Mouse (Mus musculus): ENCODE results near the gene Pdilt. TPM values are rescaled to one million over a fixed set of nuclear protein-coding genes. Genes with fewer than 3 reads are reported as not detected.
"Not testable (repeated sequence)": the region's sequence is repeated elsewhere in the genome, so short reads cannot be mapped to it uniquely, and the experiment has no call there.

Pdilt gene
- total RNA-seq (2021): not detected

GRCm38 (mm10) chr7:119523389-119523788 lies at the start of gene Pdilt:
Gene Pdilt (minus strand): TSS chr7:119523489.
- no peak for DNase-seq

- not testable (repeated sequence) for DNase-seq
Observed at GRCm38 (mm10) chr7:119562476-119562875, 39.2 kb upstream of the Pdilt start.

DNA sequence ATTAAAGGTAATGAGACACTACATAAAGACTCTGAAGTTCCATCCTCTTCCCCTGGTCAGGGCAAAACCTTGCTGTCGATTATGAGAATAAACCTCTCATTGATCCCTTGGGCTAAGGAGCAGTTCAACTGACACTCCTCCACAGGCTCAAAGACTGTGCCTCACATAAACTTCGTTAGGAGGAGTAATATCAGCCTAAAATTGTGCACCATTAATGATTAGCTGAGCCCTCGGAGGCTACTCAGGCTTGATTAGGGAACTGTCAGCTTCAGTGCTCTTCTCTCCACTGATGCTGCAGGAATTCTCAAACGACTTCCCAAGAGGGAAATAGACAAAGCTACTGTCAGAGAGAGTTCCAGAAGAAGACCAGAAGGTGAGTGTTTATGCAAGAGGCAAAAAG lies 38.2 kb upstream of the Pdilt start:
- DNase-seq: no peak

DNA sequence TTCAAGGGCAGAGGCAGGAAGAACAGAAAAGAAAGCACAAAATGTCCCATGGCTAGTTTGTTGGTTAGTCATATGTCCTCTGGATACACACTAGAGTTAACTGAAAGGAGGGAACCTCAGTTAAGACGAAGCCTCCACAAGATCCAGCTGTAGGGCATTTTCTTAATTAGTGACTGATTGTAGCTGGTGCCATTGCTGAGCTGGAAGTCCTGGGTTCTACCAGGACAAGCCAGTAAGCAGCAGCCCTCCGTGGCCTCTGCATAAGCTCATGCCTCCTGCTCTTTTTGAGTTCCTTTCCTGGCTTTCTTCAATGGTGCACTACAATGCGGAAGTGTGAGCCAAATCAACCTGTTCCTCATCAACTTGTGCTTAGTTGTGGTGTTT lies 37.2 kb upstream of the Pdilt start:
- no peak for DNase-seq

GRCm38 (mm10) chr7:119559789-119560451 lies 36.6 kb upstream of the Pdilt start:
- no peak for DNase-seq

- no peak for DNase-seq
Observed at GRCm38 (mm10) chr7:119554040-119554439, 30.8 kb upstream of the Pdilt start, which contains the start of gene Acsm2. Gene Acsm2 (plus strand): TSS chr7:119554340.

DNA sequence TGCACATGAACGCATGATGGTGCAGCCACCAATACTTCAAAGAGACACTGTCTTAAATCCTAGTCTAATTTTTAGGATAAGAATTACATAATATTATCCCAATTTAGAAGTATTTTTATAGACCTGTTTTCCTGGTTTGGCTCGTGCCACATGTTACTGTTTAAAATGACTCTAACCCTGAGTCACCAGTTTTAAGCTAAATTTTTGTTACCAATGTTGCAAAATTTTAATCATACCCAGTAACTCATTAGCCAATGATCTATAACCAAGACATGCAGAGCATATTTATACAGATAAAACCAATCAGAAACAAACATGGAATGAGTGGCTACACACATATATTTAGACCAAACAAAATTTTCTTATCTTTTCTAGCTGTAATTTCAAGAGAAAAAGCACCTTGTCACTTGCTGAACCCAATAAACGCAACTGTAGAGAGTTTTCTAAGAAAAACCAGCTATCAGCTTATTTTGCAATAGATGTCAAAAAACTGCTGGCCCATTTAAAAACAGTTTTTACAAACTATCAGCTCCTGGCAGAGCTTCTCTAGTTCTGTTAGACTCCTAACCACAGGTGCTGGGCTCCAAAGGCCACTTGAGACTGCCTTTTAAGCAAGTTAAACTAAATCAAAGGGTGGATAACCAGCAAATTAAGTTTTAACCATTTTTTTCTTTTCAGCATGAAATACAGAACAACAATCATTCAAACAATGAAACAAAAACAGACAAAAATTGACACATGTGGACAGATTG lies 27.4 kb upstream of the Pdilt start:
- DNase-seq: no peak

DNA sequence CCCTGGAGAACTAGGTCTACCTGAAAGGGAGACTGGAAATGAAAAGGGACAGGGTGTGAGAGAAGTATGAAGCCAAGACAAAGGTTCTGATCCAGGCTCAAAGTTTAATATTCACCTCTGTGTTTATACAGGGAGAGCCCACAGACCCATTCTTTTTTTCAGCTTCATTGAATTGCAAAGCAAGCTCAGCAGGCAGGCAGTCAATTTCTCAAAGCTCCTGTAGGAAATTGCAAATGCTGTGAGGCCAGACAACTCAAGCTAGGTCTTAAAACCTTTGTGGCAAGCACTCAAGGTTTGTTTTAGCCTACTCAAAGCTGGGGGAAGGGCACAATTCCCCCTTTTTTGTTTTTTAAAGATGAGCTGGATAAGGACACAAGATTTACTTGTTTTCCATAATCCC lies 22.3 kb upstream of the Pdilt start:
- no peak for DNase-seq

- DNase-seq: no peak
Observed at GRCm38 (mm10) chr7:119542445-119542844, 19.2 kb upstream of the Pdilt start.

DNA sequence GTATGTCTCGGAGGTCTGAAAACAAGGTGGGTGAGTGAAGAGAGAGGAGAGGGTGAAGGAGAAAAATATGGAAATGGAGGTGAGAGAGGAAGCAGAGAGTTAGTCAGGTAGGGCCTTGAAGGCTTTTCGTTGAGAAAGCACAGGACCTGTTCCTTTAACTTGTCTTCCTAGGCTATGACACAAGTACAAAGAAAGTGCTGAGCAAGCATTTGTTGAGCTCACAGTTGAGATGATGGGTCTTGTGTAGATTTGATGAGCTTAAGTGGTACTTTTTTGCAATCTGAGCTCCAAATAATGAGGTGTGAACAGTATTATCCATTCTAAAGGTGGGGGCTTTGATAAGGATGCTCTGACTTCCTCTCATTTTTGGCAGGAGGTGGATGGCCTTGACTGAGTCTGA lies 11.1 kb upstream of the Pdilt start:
- no peak for DNase-seq

- DNase-seq: no peak
Observed at GRCm38 (mm10) chr7:119532924-119533323, 9.6 kb upstream of the Pdilt start.

GRCm38 (mm10) chr7:119528617-119529016 lies 5.3 kb upstream of the Pdilt start:
- DNase-seq: no peak

DNA sequence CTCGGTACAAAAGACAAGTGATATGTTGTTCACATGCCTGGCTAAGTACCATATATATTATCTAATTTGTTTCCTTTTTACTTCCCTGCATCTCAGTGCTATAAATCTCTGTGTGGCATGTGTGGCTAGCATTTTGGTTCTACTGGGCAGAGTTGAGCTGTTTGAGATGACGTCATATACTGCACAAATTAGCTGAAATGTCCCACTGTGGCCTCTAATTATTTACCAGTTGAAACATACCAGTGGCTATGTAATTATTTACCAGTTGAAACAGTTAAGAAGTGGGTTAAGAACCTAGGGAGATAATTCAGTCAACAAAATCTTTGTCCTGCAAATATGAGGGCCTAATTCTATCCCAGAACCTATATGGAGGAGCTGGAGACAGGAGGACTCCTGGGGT lies 4.3 kb upstream of the Pdilt start:
- no peak for DNase-seq

DNA sequence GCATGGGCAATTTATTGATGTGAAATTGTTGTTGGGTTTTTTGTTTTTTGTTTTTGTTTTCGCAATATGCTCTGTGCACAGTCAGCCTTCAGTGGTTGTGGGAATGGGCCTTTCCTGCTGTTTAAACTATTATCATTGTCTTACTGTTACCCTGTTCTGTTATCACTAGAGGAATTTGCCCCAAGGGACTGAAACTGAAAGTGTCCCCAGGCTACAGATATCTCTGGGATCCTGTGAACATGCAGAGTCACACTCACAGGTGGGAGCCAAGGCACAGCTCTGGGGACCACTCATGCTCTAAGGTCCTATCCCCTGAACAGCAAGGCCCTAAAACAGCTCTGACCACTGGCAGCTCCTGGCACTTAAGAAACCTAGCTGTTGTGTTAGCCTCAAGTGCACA lies 3.8 kb upstream of the Pdilt start:
- DNase-seq: no peak

GRCm38 (mm10) chr7:119526486-119526885 lies 3.2 kb upstream of the Pdilt start:
- DNase-seq: no peak

DNA sequence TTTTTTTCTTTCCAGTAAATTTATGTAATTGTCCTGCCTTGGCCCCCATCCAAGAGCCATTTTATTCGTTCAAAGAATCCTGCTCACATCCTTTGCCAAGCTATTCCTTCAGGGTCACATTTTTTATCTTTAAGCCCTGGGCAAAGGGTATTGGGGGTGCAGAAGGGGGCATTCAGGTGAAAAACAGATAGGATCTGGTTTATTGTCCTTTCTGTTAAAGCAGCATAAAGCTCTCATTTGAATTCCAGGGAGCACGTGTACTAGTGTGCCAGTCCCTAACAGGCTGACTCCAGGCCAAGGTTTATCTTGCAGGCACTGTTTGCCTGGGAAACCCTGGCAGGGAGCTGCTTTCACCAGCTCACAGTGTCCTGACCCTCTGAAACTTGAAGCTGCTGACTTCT lies 2.6 kb upstream of the Pdilt start:
- peak in 1 of 2 experiments; percentile 8 for DNase-seq

GRCm38 (mm10) chr7:119522385-119522784 lies 904 bp downstream of the Pdilt start:
- no peak for DNase-seq

DNA sequence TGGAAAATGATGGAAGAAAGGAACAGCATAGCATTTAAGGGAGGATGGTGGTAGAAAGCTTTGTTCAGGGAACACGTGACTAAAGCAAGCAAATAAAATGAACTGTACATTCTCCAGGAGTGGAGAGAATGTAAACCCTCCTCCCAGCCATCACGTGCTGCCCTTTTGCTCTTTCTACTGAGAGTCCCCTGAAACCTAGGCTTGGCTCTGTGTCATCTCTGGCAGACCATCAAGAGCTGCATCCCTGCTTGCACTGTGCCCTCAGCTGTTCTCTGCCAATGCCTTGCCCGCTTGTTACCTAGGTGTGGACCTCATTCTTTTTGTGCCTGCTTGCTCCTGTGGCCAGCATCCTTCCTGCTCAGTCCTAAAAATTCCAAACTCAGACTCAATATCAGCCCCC lies 1.5 kb downstream of the Pdilt start:
- no peak for DNase-seq

DNA sequence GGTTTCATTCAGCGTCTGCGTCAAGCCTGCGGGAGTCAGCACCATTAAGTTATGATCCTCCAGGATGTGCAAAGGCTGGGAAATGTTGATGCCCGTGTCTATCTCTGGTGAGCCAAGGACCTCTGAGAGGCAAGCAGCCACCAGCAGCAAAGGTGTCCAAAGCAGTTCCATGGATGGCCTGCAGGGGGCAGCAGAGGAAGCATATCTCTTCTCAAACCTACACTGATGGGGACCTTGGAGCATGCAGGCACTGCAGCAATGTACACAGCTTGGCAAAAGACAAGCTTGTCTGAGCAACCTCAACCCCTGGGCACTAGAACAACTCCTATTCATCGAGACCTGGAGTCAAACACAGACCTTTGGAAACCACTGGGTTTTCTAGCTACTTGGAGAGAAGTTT lies 3.6 kb downstream of the Pdilt start:
- peak; percentile 78 to 79 for DNase-seq

- DNase-seq: no peak
Observed at GRCm38 (mm10) chr7:119519163-119519562, 4.1 kb downstream of the Pdilt start, which contains the start of gene Acsm5. Gene Acsm5 (plus strand): TSS chr7:119519463.

DNA sequence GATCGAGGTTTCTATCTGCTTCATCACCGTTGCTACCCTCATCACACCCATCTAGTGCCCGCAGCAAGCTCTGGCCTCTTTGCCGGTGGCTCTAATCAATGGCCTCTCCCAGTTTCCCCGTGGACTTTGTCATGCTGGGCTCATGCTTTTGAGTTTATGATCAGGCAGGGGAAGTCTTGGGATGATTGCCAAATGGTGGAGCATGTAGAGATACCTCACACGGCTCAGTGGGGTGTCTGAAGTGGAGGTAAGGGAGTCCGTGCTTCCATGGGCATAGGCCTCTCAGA lies 7.1 kb downstream of the Pdilt start:
- no peak for DNase-seq

DNA sequence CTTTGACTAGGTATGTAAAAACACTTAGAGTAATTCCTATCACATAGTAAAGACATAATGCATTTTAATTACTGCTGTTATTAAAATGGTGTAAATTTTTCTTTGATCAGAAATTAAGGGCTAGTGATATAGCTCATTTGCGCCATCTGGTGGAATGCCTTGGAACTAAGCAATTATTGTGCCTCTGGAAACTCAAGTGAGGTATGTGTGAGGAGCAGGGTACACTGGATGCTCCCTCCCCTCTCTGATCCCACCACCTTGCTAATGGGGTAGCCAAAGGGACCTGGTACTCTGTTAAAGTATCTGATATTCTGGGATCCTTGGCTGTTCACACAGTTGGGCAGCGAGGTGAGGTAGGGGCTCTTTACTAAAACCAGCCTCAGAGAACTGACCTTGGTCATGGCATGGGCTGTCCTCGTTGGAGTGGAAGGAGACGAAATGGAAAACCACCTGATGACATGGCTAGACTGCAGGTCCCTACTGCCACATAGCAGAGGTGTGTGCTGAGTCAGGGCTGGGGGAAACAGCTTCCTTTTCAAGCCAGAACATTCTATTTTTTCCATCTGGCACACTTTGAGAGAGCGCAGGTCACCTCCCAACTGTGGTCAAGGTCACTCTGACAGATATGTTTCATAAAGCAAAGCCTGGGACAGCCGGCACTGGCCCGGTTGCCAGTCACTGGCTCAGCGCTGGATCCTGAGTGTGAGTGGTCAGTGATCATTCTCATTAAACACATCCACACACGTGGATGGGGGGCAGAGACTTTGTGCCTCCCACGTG lies 7.6 kb downstream of the Pdilt start:
- peak; percentile 12 to 39 for DNase-seq

GRCm38 (mm10) chr7:119513056-119513455 lies 10.2 kb downstream of the Pdilt start:
- DNase-seq: peak; percentile 44 to 54

DNA sequence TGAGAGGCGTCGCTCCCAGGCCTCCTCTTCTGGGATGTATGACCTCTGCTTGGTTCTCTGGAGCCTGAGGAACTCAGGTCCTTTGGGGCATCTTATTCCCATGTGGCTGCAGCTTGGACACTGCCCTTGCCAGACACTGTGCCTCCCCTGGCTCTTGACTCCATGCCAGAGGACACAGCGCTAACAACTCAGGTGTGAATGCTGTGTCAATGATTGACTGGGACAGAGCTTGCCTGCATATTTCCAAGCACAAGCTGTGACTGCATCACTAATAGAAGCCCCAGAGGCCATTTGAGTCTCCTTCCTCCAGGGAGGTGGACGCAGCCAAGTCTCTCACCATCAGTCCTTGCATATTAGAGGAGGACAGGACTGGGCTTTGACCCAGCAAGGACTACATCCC lies 12.1 kb downstream of the Pdilt start:
- DNase-seq: no peak

All from layer of hippocampus, postnatal 36 days (tissue).